Mouse (Mus musculus) liver, embryonic 14.5 days (tissue): ENCODE data around the gene Bcar3. TPM values are rescaled to one million over a fixed set of nuclear protein-coding genes. Genes with fewer than 3 reads are reported as not detected.

Experiments used
- ATAC-seq: fragments of 200-750 bp; cut with Nextera tagmentation; 2 replicates; pipeline ENCODE4 v1.8.0; 2017; ENCODE audit warnings: moderate number of reproducible peaks, mild to moderate bottlenecking, moderate library complexity; ENCODE audit not compliant: insufficient read depth
- DNase-seq, 3 experiments: peaks; one replicate each; pipeline ENCODE4 v3.0.0-alpha.2; 2012 to 2013; ENCODE audit warnings: low read depth in 3 of 3, low spot score in 3 of 3
- H3K27ac ChIP-seq: fragments of 300-500 bp; sonication (generic); 2 replicates; pipeline ENCODE4 v1.5.1; 2014; ENCODE audit warnings: moderate library complexity, mild to moderate bottlenecking, control low read depth, inconsistent platforms
- H3K27me3 ChIP-seq: fragments of 300-500 bp; sonication (generic); 2 replicates; pipeline ENCODE4 v1.6.1; 2014; ENCODE audit warnings: mild to moderate bottlenecking, low read length, moderate library complexity; ENCODE audit not compliant: control insufficient read depth, insufficient read depth
- H3K36me3 ChIP-seq: fragments of 300-500 bp; sonication (generic); replicated peaks from 2 replicates; pipeline ENCODE4 v1.6.1; 2014; ENCODE audit warnings: low read depth; ENCODE audit not compliant: control insufficient read depth, insufficient read depth
- H3K4me1 ChIP-seq, 2 experiments: fragments of 200-500 bp in 1 of 2; fragments of 300-500 bp in 1 of 2; sonication (generic) in 1 of 2; replicated peaks; 2 replicates each; pipeline ENCODE4 v1.6.1; 2012 to 2014; ENCODE audit warnings: antibody characterized with exemption in 1 of 2, inconsistent platforms in 1 of 2, low read length in 1 of 2; ENCODE audit not compliant: control insufficient read depth in 2 of 2, insufficient read depth in 2 of 2
- H3K4me2 ChIP-seq: fragments of 300-500 bp; sonication (generic); 2 replicates; pipeline ENCODE4 v1.6.1; 2014; ENCODE audit warnings: low read depth, mild to moderate bottlenecking, control low read depth, moderate library complexity
- H3K4me3 ChIP-seq, 2 experiments: fragments of 200-500 bp in 1 of 2; fragments of 300-500 bp in 1 of 2; sonication (generic) in 1 of 2; 2 replicates each; pipeline ENCODE4 v1.5.1; 2012 to 2014; ENCODE audit warnings: low read depth in 2 of 2, low read length in 2 of 2, mild to moderate bottlenecking in 2 of 2, control low read depth in 1 of 2, inconsistent platforms in 1 of 2, moderate library complexity in 1 of 2; ENCODE audit not compliant: insufficient read depth in 1 of 2
- H3K9ac ChIP-seq: fragments of 300-500 bp; sonication (generic); replicated peaks from 2 replicates; pipeline ENCODE4 v1.6.1; 2014; ENCODE audit warnings: mild to moderate bottlenecking, control low read depth, moderate library complexity
- H3K9me3 ChIP-seq: fragments of 300-500 bp; sonication (generic); 2 replicates; pipeline ENCODE4 v1.6.1; 2016; ENCODE audit warnings: low read length, mixed read lengths; ENCODE audit not compliant: control insufficient read depth
- CTCF ChIP-seq: IDR thresholded peaks from 2 replicates; pipeline ENCODE4 v1.5.1; 2016; ENCODE audit warnings: antibody characterized with exemption, low read depth, control low read depth
- EP300 ChIP-seq: IDR thresholded peaks from 2 replicates; pipeline ENCODE4 v1.6.1; 2016; ENCODE audit warnings: antibody characterized with exemption, low read depth
- WGBS: fragments of 180-500 bp; shearing (Covaris S2); extraction: QIAGEN DNeasy Blood & Tissue Kit; methylation state at CpG from one replicate; pipeline ENCODE4 v1.1.7; 2014; ENCODE audit not compliant: insufficient replicate concordance; 5-methylcytosine and 5-hydroxymethylcytosine counted together
- polyA plus RNA-seq, 2 experiments: library from polyadenylated mRNA; depleted of rRNA in 1 of 2; stranded (reverse) in 1 of 2; unstranded in 1 of 2; fragments of >200 nt; fragmentation: Nextera tagmentation in 1 of 2; extraction: Ambion mirVana in 1 of 2; gene quantifications; 2 replicates each; pipeline versions ENCODE4 v1.2.1 to v1.2.3; 2012 to 2014

Bcar3 gene
- polyA plus RNA-seq, 2 experiments: 3.1 to 3.5 TPM

DNA sequence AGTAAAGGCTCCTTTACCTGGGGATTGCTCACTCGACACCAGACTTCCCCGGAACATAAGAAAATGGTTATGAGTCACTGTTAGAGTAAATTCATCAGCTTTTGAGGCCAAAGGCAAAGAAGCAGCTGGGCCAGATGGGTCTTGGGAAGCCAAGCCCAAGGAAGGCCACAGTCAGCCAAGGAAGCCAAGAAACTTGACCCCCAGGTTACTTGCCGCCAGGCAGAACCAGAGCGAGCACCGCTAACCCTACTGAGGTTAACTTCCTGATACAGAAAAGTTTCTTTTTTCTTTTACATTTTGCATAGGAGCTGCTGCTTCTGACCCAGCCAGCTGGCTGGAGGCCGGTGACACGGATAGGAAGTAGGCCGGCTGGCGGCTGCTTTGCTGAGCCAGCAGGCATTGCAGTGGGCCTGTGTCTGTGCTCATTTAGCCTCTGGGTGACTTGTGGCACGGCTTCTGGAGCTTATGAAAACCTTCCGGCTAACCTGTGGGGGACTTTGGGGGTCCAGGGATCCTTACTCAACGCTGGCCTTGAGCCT lies 100.0 kb downstream of the Bcar3 start:
- ATAC-seq (no peak), DNase-seq (no peak)
- no peak overlapping the region for H3K9ac ChIP-seq

DNA sequence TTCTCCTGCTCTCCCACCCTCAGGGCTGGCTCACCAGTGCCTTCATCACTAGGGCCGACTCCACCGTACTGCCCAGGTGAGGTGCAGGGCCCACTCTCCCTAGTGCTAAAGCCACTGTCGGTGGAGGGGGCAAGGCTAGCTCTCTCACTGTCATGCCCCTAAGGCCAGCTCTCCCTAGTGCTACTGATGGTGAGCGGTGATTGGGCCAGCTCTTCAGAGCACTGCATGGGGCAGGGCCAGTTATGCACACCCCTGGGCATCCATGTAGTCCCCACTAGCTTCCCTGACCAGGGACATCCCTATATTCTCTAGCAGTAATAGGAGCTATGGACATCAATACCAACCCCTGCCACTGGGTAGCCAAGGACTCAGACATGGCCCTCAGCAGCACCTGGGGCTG lies 103.0 kb downstream of the Bcar3 start:
- H3K4me2 ChIP-seq: no peak overlapping the region
- TF ChIP-seq EP300: no peak
- no peak for TF ChIP-seq CTCF
- ATAC-seq (no peak), DNase-seq (no peak)
- H3K4me1 ChIP-seq: no peaks in the 10 kb centered on the region
- H3K9me3 ChIP-seq: no peaks in the 10 kb centered on the region
- no peak overlapping the region for H3K27ac ChIP-seq
- H3K9ac ChIP-seq: no peak overlapping the region
- H3K4me3 ChIP-seq: no peak overlapping the region
- H3K27me3 ChIP-seq: no peaks in the 10 kb centered on the region
- WGBS: 69% methylated on average over 4 of the region's 4 CpGs
- no peaks in the 10 kb centered on the region for H3K36me3 ChIP-seq

More for the DNA sequence above, 100.0 kb downstream of the Bcar3 start:
- no peak overlapping the region for H3K27ac ChIP-seq
- 71% methylated on average over 12 of the region's 12 CpGs for WGBS
- H3K4me3 ChIP-seq: no peak overlapping the region
- TF ChIP-seq EP300 (no peak), CTCF (no peak)
- H3K4me2 ChIP-seq: no peak overlapping the region
- no peaks in the 10 kb centered on the region for H3K36me3 ChIP-seq
- H3K4me1 ChIP-seq: no peaks in the 10 kb centered on the region
- H3K9me3 ChIP-seq: no peaks in the 10 kb centered on the region
- H3K27me3 ChIP-seq: no peaks in the 10 kb centered on the region

GRCm38 (mm10) chr3:122397401-122397800 lies 103.5 kb downstream of the Bcar3 start:
- Histone ChIP-seq H3K4me1 (no peaks in the 10 kb centered on the region), H3K4me3 (no peak overlapping the region), H3K27me3 (no peaks in the 10 kb centered on the region), H3K4me2 (no peak overlapping the region), H3K27ac (no peak overlapping the region), H3K9ac (no peak overlapping the region), H3K9me3 (no peaks in the 10 kb centered on the region), H3K36me3 (no peaks in the 10 kb centered on the region)
- TF ChIP-seq CTCF: no peak
- no peak for TF ChIP-seq EP300
- 56% methylated on average over 7 of the region's 7 CpGs for WGBS
- ATAC-seq: no peak
- DNase-seq: no peak

DNA sequence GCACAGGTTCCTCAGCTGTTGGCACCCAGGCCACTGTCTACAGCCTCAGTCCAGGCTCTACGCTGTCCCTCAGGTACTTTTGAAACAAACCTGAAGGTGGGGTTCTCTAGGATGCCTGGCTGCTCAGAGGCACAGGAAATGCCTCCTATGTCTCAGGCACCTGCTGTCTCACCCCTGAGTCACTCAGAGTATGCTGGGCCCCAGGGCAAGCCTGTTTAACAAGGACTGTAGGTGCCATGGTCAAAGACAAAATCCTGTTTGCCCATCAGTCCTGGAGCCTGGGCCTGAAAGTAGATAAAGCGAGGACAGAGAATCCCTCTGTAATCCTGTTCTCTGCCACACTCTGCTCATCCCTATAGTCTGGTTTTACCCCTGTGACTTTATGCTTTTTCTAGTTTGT lies 107.1 kb downstream of the Bcar3 start:
- H3K9me3 ChIP-seq: no peaks in the 10 kb centered on the region
- no peaks in the 10 kb centered on the region for H3K4me1 ChIP-seq
- H3K4me3 ChIP-seq: no peak overlapping the region
- H3K27ac ChIP-seq: no peak overlapping the region
- no peak overlapping the region for H3K9ac ChIP-seq
- H3K36me3 ChIP-seq: no peaks in the 10 kb centered on the region
- no peak overlapping the region for H3K4me2 ChIP-seq
- ATAC-seq (no peak), DNase-seq (no peak)
- H3K27me3 ChIP-seq: no peaks in the 10 kb centered on the region
- WGBS: 66% methylated on average over 2 of the region's 2 CpGs
- TF ChIP-seq CTCF: no peak
- no peak for TF ChIP-seq EP300

- WGBS: 47% methylated on average over 5 of the region's 5 CpGs
- Histone ChIP-seq H3K36me3 (no peaks in the 10 kb centered on the region), H3K4me1 (no peaks in the 10 kb centered on the region), H3K27ac (no peak overlapping the region), H3K9ac (no peak overlapping the region), H3K9me3 (no peaks in the 10 kb centered on the region), H3K4me3 (no peak overlapping the region), H3K4me2 (no peak overlapping the region), H3K27me3 (no peaks in the 10 kb centered on the region)
- TF ChIP-seq CTCF: no peak
- no peak for ATAC-seq
- no peak for DNase-seq
These were observed 108.2 kb downstream of the Bcar3 start for GRCm38 (mm10) chr3:122402143-122402542.
